Mouse (Mus musculus): ENCODE measurements at regions not wholly inside any gene's neighbourhood (a gene's known extent, or its start where the extent isn't known, plus 50 kb on each side); places are given as distances from the start of the nearest gene placed in this dataset.

DNA sequence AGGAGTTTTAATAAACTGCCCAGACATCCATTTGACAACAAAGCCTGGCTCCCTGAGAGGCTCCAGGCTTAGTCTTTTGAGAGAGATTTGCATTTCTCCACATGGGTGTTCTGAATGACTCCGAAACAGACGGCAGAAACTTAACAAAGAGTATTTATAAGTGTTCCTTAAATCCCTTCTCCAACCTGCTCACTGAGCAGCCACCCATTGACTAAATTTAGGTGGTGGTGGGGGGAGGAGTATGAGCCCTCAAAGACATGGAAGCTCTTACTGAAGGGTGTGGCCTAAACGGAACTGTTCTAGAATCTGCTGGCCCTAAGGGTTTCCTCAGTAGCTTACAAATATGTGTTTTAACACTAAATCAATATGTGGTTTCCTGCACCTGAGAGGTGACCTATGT lies 158.5 kb downstream of the Dyrk2 start:
- TF ChIP-seq CTCF (IDR thresholded peaks at IDR 0.05; ENCODE audit: extremely low read depth, insufficient read length, insufficient replicate concordance, low read depth, low read length) (no peak), POLR2A (IDR thresholded peaks at IDR 0.05; ENCODE audit: low read depth, low read length) (no peak)
